Mouse (Mus musculus) left cerebral cortex, adult 11 months (tissue): ENCODE data around the gene Rarb.

Experiments
- DNase-seq: peaks from one replicate; pipeline ENCODE4 v3.0.0; 2022; ENCODE audit warnings: low spot score

The Rarb gene

DNA sequence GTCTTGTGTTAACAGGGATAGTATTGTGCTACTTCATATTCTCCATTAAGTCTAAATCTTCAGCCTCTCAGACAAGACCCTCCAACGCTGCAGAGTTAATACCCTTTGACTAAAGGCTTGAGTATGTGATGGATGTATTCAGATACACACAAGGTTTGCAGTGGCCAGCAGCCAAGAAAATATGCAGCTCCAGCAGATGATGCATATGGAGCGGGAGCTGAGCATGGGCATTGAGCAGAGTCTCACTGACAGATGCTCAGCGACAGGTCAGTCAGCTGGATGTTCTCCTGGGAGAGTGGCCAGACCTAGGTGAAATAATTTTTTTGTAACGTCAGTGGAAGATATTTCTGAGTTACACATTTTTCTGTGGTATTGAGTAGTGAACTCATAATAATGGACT is 229.8 kb downstream of the Rarb start:
- no peak for DNase-seq

DNA sequence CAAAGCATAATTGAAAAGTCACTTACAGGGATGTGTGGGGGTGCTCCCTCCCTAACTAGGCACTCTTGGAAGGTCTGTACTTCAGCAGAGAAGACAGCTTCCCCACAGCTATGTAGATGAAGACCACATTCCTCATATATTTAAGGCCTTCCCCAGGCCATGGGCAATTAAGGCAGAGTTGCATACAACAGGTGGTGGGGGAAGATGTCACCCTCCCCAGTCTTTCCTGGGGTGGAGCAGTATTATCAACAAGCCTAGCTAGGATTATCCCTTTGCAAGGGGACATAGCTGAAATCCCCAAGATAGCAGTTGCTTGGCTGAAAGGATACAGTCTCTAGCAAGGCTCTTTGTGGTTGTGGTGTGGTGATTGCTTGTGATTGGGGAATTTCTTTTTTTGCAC is 240.9 kb downstream of the Rarb start:
- no peak for DNase-seq

GRCm38 (mm10) chr14:16577049-16577448 is 241.9 kb downstream of the Rarb start:
- DNase-seq: no peak

DNA sequence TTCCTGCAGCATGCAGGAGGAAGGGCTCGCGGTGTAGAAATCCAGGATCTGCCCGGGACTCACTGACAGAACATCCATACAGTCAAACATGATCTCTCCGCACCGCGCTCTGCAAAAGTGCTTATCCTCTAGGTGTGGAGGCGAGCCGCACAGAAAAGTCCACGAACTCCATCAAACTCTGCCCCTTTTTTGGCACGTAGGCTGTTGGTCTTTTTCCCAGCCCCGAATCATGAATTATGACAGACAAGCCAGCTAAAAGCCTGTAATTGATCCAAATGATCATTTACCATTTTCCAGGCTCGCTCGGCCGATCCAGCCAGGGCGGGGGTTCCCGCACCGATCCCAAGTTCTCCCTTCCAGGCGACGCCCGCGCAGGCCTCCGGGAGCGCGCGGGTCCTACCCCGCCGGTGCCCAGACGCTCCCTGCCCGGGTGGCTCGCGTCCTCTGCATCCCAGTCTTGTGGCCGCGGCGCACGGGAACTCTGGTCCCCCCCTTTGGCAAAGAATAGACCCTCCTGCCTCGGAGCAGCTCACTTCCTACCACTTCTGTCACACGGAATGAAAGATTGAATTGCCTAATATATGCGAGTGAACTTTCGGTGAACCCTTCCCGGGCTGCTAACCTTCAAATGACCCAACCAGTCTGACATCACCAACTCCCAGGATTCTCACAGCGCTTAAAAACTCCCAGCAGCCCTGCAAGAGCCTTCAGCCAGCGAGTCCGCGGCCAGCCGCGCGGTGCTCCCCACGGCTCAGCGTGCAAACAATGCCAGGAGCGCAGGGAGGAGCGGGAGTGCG is 243.8 kb downstream of the Rarb start:
- peak; percentile 61 for DNase-seq

GRCm38 (mm10) chr14:16573475-16574171 is 245.3 kb downstream of the Rarb start:
- DNase-seq: no peak

GRCm38 (mm10) chr14:16572755-16573340 is 246.1 kb downstream of the Rarb start:
- no peak for DNase-seq

DNA sequence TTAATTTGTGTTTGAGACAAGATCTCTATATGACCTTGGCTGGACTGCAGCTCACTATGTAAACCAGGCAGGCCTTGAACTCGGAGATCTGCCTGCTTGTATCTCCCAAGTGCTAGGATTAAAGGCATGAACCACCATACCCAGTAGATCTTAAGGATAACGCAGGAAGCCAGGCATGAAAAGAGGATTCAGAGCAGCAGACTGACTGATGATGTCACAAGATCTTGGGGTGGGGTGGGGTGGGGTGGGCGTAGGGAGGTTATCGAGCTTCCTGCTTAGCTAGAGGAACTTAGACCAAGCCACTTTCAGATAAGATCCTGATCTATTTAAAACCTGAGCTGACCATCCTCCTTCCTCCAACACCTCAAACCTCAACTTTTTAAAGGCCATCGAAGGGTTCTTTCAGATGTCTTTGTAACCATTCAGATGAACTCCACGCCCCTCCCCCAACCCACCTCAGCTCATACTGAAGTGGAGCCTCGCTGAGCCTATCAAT is 249.4 kb downstream of the Rarb start:
- no peak for DNase-seq

DNA sequence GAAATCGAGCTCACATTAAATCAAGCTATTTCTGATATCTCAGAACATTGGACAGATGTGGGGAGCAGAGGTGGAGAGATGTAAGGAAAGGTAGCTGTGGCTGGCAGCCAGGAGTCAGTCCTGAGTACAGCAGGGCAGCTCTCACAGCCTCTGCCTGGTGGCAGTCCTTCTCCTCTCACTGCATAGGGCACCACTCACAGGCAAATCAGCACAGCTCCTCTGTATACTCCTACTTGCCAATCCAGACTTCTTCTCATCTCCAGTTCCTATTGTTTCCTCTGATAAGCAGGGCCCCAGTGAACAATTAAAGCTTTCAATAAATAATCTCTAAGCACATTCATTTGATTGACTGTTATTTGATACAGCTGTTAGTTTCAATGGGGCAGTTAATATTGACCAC is 252.0 kb downstream of the Rarb start:
- no peak for DNase-seq

DNA sequence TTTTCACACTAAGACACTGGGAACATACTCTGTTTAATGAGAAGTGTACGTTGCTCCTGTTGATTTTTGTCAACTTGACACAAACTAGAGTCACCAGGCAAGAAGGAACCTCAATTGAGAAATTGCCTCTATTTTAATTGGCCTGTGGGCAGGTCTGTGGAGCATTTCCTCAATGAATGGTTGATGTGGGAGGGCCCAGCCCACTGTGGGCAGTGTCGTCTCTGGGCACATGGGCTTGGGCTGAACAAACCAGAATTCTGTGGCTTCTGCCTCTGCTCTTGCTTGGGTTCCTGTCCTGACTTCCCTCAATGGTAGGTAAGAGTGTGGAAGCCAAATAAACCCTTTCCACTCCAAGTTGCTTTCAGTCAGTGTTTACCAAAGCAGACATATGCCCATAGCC is 255.0 kb downstream of the Rarb start:
- DNase-seq: no peak

DNA sequence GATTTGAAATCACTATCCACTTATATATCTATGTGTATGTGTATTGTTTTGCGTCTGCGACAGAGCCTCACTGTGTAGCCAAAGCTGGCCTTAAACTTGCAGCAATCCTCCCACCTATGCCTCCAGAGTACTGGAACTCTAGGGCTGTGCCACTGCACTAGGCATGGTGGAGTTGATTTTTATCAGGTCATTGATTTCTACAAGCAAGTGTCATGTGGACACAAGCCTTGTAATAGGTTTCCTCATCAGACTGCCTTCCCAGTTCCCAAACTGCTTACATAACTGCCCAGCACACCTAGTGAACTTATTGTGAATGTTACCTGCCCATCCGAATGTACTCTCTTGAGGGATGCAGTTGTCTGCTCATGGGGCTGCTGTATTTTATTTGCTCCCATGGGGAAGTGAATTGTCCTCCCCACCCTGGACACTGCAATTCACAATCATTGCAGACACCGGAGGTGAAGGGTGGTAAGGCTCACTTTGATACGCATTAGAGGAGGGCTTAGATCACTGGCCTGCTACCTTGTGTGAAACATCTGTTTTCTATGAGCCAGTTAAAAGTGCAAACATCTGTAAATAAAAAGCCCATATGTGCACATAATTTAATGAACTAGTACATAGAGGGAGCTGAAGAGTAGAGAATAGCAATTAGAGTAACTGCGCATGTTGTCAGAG is 257.3 kb downstream of the Rarb start:
- no peak for DNase-seq

GRCm38 (mm10) chr14:16559294-16560217 is 259.4 kb downstream of the Rarb start:
- no peak for DNase-seq

DNA sequence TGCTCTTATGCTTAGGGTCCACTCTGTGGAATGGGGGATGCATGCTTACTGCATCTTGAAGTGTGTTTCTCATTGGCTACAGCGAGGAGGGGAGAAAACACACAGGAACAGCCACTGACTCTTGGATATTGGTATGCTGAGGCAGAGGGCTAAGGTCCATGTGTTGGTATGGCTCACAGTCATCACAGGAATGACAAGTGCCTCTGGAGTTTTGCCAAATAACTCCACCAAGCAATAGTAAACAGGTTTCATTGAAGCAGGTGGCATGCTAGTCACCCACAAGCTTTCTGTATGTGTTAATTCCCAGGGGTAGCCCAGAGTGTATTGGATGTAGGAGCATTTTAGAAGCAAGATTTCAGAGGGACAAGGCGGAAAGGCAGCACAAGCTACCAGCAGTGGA is 260.9 kb downstream of the Rarb start:
- DNase-seq: no peak

DNA sequence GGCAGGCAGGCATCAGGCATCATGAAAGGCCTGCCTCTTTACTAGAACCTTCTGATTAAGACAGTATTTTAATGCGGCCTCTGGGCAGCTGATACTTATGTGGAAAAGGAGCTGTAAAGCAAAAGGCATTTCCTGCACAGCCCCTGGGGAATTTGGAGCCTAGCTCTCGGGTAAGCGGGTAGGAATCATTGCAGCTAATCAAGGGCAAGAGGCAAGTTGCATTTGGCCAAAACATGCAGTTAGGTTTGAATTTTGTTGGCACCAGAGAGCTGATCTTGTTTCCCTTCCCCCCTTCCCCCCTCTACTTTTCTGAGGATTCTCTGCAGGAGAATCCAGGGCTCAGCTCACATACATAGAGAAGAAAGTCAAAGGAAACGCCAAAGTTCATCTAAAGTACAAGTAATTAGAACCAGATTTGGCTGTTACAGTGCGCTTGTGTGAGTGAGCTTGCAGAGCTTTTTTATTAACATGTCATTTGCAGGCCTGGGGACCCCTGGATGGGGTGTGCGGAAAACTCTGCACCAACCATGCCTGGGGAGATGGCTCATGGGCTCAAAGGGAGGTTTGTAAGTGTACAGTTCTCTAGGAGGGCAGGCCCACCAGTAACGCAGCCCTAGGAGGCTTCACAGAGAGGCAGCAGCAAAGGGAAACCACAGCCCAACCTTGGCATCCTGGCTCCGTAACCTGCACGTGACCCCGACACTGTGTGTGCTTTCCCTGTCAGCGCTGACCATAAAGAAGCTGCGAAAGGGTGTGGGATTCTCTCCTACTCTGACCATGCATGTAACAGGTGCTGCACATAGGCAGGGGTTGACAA is 264.1 kb downstream of the Rarb start:
- no peak for DNase-seq

DNA sequence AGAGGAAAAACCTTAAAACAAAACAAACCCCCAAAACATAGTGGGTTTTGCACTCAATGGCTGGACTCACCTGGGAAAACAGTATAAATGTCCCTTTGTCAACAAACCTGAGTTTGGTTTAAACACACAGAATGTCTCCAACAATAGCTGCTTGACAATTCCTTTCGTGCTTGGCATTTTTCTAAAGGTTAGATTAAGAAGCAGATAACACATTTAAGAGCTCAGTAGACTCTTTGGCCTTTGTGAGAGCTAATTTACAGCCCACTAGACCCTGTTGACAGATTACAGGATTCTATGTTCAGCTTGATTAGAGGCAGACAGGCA is 264.7 kb downstream of the Rarb start:
- no peak for DNase-seq

GRCm38 (mm10) chr14:16552293-16552692 is 266.7 kb downstream of the Rarb start:
- no peak for DNase-seq

DNA sequence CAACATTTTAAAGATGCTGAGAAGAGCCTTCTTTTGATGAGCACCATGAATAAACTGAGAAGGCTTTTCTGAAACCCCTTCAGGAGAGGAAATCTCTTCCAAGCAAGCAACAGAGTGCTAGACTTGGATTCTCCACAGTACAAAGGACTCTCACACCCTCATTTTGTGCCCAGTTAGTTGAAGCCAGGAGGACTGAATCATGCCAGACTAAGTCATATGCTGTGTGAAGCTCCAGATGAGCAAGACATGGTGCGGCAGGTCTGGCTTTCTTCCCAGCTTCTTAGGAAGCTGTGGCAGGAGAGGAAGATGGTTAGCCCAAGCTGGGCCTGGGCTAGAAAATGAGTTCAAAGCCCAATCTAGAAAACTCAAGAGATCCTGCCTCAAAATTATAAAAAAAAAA is 267.1 kb downstream of the Rarb start:
- DNase-seq: no peak

- DNase-seq: no peak
These were observed 270.8 kb downstream of the Rarb start for GRCm38 (mm10) chr14:16548200-16548576.

DNA sequence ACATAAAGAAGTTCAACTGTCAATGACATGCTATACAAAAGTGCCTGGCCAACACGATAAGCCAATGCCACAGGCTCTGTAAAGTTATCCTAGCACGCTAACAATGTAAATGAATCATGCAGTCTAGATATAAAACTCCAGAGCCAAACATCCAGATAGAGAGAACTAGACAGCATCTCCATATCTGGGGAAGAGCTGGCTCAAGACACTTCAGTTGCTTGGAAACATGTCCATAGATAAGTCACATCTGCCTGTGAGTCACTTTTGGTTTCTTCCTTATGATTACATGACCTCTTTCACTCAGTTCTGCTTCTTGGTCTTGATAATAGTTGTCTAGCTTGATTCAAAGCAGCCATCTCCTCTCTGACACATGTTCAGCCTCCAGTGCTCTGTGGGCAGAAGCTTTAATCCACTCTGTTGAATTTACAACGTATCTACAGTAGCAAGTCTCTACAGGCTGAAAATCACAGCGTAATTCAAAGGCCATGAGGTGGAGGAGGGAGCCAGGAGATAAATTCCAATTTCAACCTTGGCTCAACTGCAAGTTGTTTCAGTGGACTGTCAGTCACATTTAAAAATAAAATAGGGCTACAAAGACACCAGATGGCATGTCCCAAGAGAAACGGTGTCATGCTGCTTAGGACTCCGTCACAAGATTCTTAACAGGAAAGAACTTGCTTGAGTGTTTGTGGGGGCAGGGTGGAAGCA is 271.3 kb downstream of the Rarb start:
- DNase-seq: no peak

GRCm38 (mm10) chr14:16544995-16545394 is 274.0 kb downstream of the Rarb start:
- no peak for DNase-seq

- DNase-seq: no peak
These were observed 277.3 kb downstream of the Rarb start for GRCm38 (mm10) chr14:16541641-16542040.
